Mouse (Mus musculus) midbrain, embryonic 12.5 days (tissue): ENCODE measurements at regions not wholly inside any gene's neighbourhood (a gene's known extent, or its start where the extent isn't known, plus 50 kb on each side); places are given as distances from the start of the nearest gene placed in this dataset.
"Not testable (repeated sequence)": the region's sequence is repeated elsewhere in the genome, so short reads cannot be mapped to it uniquely, and the experiment has no call there.

Source experiments
- ATAC-seq: fragments of 200-750 bp; cut with Nextera tagmentation; 2 replicates; pipeline ENCODE4 v1.8.0; 2017; ENCODE audit warnings: low read depth, moderate TSS enrichment, moderate library complexity; ENCODE audit not compliant: low FRiP score
- H3K27ac ChIP-seq: fragments of 300-500 bp; sonication (generic); replicated peaks from 2 replicates; pipeline ENCODE4 v1.5.1; 2016; ENCODE audit warnings: mild to moderate bottlenecking
- H3K27me3 ChIP-seq: fragments of 300-500 bp; sonication (generic); 2 replicates; pipeline ENCODE4 v1.6.1; 2016; ENCODE audit warnings: mild to moderate bottlenecking
- H3K36me3 ChIP-seq: fragments of 300-500 bp; sonication (generic); 2 replicates; pipeline ENCODE4 v1.6.1; 2016
- H3K4me1 ChIP-seq: fragments of 300-500 bp; sonication (generic); 2 replicates; pipeline ENCODE4 v1.6.1; 2016
- H3K4me2 ChIP-seq: fragments of 300-500 bp; sonication (generic); replicated peaks from 2 replicates; pipeline ENCODE4 v1.6.1; 2016; ENCODE audit warnings: mild to moderate bottlenecking, moderate library complexity
- H3K4me3 ChIP-seq: fragments of 300-500 bp; sonication (generic); 2 replicates; pipeline ENCODE4 v1.5.1; 2016; ENCODE audit warnings: mild to moderate bottlenecking
- H3K9ac ChIP-seq: fragments of 300-500 bp; sonication (generic); replicated peaks from 2 replicates; pipeline ENCODE4 v1.6.1; 2016; ENCODE audit warnings: mild to moderate bottlenecking, moderate library complexity
- H3K9me3 ChIP-seq: fragments of 300-500 bp; sonication (generic); 2 replicates; pipeline ENCODE4 v1.6.1; 2016; ENCODE audit warnings: mild to moderate bottlenecking
- WGBS: fragments of 180-500 bp; shearing (Covaris S2); methylation state at CpG from one replicate; pipeline ENCODE4 v1.1.7; 2016; 5-methylcytosine and 5-hydroxymethylcytosine counted together

GRCm38 (mm10) chr1:107807367-107807766, 217.6 kb downstream of the Serpinb8 start:
- H3K4me2 ChIP-seq, H3K4me1 ChIP-seq, H3K4me3 ChIP-seq, H3K9me3 ChIP-seq, H3K27ac ChIP-seq, H3K36me3 ChIP-seq, H3K9ac ChIP-seq, ATAC-seq, H3K27me3 ChIP-seq: not testable (repeated sequence)
- WGBS: 82% methylated on average over 2 of the region's 2 CpGs

DNA sequence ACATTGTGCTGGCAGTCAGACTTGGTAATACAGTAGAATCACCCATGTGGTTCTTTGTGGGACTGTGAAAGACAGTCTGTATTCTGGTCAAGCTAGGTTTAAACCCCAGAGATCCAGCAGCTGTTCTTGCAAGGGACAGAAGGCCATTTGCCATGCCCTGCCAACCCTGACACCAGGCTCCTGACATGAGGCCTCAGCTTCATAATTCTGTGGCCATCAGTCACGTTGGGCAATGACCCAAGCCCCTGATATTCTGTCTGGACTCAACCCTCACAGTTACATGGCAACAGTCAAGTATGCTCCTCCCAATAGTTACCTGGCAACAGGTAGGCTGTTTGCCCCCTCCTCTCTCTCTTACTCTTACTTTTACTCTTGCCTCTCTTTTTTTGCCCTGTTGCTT, 221.3 kb downstream of the Serpinb8 start:
- Histone ChIP-seq H3K36me3 (no peaks in the 10 kb centered on the region), H3K27me3 (no peaks in the 10 kb centered on the region), H3K9me3 (no peaks in the 10 kb centered on the region), H3K27ac (no peak overlapping the region), H3K9ac (no peak overlapping the region), H3K4me1 (no peaks in the 10 kb centered on the region), H3K4me3 (no peak overlapping the region), H3K4me2 (no peak overlapping the region)
- ATAC-seq: no peak
- 68% methylated on average over 1 of the region's 1 CpGs for WGBS

- WGBS: 79% methylated on average over 2 of the region's 2 CpGs
- Histone ChIP-seq H3K4me2 (no peak overlapping the region), H3K9me3 (no peaks in the 10 kb centered on the region), H3K9ac (no peak overlapping the region), H3K27me3 (no peaks in the 10 kb centered on the region), H3K4me1 (no peaks in the 10 kb centered on the region), H3K36me3 (no peaks in the 10 kb centered on the region), H3K4me3 (no peak overlapping the region), H3K27ac (no peak overlapping the region)
- peak; percentile 38; the same call in 1 of the 2 replicates for ATAC-seq
Observed at GRCm38 (mm10) chr1:107811859-107812258, 222.1 kb downstream of the Serpinb8 start.

GRCm38 (mm10) chr1:107837877-107838276, 248.1 kb downstream of the Serpinb8 start:
- Histone ChIP-seq H3K9ac (no peak overlapping the region), H3K27ac (no peak overlapping the region), H3K4me2 (no peak overlapping the region), H3K36me3 (no peaks in the 10 kb centered on the region), H3K27me3 (no peaks in the 10 kb centered on the region), H3K9me3 (no peaks in the 10 kb centered on the region), H3K4me3 (no peak overlapping the region), H3K4me1 (no peaks in the 10 kb centered on the region)
- 89% methylated on average over 5 of the region's 5 CpGs for WGBS
- no peak for ATAC-seq

GRCm38 (mm10) chr1:107852386-107852785, 262.6 kb downstream of the Serpinb8 start:
- Histone ChIP-seq H3K36me3 (no peaks in the 10 kb centered on the region), H3K27ac (no peak overlapping the region), H3K27me3 (no peaks in the 10 kb centered on the region), H3K4me2 (no peak overlapping the region), H3K9ac (no peak overlapping the region), H3K4me3 (no peak overlapping the region), H3K4me1 (no peaks in the 10 kb centered on the region), H3K9me3 (no peaks in the 10 kb centered on the region)
- 41% methylated on average over 2 of the region's 2 CpGs for WGBS
- ATAC-seq: 0 out of 2 replicates have a peak, but pooled peaks have one; percentile 38

- H3K4me2 ChIP-seq: no peak overlapping the region
- H3K27ac ChIP-seq: no peak overlapping the region
- H3K4me1 ChIP-seq: no peaks in the 10 kb centered on the region
- H3K36me3 ChIP-seq: no peaks in the 10 kb centered on the region
- no peaks in the 10 kb centered on the region for H3K9me3 ChIP-seq
- H3K4me3 ChIP-seq: no peak overlapping the region
- no peak overlapping the region for H3K9ac ChIP-seq
- no peak for ATAC-seq
- no peaks in the 10 kb centered on the region for H3K27me3 ChIP-seq
- WGBS: 88% methylated on average over 4 of the region's 4 CpGs
Observed at GRCm38 (mm10) chr1:107853001-107853400, 263.2 kb downstream of the Serpinb8 start.

DNA sequence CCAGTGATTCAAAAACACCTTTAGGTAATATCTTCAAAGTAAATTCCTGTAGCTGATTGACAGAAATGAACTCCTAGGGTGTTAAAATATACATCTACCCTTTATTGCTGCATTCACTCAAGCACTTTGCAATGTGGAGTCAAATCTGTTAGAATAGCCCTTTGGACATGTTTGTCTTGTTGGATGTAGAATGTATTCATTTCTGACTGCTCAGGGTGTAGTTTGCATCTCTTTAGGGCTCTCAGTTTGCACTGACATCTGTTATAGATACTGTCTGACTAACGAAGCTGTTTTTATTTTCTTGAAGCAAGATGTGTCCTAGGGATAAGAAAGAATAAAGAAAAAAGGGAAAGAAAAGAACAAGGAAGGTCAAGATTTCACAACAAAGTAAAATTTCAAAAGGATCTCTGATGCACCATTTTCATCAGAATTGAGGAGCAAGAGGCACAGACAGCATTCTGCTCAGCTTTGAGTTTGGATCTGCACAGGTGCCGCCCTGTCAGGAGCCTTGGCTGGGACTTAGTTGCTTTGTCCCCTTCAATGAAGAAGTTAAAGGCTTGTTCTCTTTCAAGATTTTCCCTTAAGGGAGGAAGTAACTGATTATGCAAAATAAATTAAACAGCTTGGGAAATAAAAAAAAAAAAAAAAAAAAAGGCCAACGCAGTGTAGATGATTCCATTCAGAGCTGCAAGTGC, 308.1 kb downstream of the Serpinb8 start:
- H3K4me1 ChIP-seq: 0 out of 2 replicates have a peak, but pooled peaks cover 4% of the 10 kb centered on the region

GRCm38 (mm10) chr1:107899261-107899660, 309.5 kb downstream of the Serpinb8 start:
- no peaks in the 10 kb centered on the region for H3K9me3 ChIP-seq
- H3K4me3 ChIP-seq: no peak overlapping the region
- H3K4me2 ChIP-seq: no peak overlapping the region
- ATAC-seq: no peak
- H3K27me3 ChIP-seq: no peaks in the 10 kb centered on the region
- WGBS: 90% methylated on average over 4 of the region's 4 CpGs
- H3K27ac ChIP-seq: no peak overlapping the region
- no peaks in the 10 kb centered on the region for H3K36me3 ChIP-seq
- no peak overlapping the region for H3K9ac ChIP-seq
- H3K4me1 ChIP-seq: 0 out of 2 replicates have a peak, but pooled peaks cover 4% of the 10 kb centered on the region

More for the DNA sequence above, 308.1 kb downstream of the Serpinb8 start:
- Histone ChIP-seq H3K4me2 (no peak overlapping the region), H3K9ac (no peak overlapping the region), H3K9me3 (no peaks in the 10 kb centered on the region), H3K4me3 (no peak overlapping the region), H3K27ac (no peak overlapping the region), H3K27me3 (no peaks in the 10 kb centered on the region), H3K36me3 (no peaks in the 10 kb centered on the region)
- no peak for ATAC-seq
- 41% methylated on average over 3 of the region's 3 CpGs for WGBS

DNA sequence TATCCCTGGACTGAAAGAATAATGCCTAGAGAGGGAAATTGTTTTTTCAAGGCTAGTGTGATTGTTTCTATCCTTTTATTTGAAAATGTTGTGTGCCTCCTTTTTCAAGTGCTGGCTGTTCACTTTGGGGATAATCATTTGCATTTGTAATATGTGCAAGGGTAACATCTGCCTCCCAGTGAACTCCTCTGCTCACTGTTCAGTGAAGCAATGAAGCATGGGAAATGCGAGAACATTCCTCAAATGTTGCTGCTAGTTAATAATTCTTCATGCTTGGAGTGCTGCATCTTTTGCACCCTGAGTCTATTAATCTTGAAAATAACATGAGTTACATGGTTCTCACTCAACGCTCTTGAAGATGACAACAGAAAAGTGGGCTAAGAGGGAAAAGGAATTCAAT, 310.6 kb downstream of the Serpinb8 start:
- no peak overlapping the region for H3K4me2 ChIP-seq
- H3K4me1 ChIP-seq: 0 out of 2 replicates have a peak, but pooled peaks cover 4% of the 10 kb centered on the region
- no peaks in the 10 kb centered on the region for H3K9me3 ChIP-seq
- no peaks in the 10 kb centered on the region for H3K36me3 ChIP-seq
- H3K27ac ChIP-seq: no peak overlapping the region
- 0 out of 2 replicates have a peak, but pooled peaks have one; percentile 68 for ATAC-seq
- 31% methylated on average over 2 of the region's 2 CpGs for WGBS
- H3K9ac ChIP-seq: no peak overlapping the region
- no peaks in the 10 kb centered on the region for H3K27me3 ChIP-seq
- H3K4me3 ChIP-seq: no peak overlapping the region

GRCm38 (mm10) chr1:107900913-107901312, 311.1 kb downstream of the Serpinb8 start:
- Histone ChIP-seq H3K9ac (no peak overlapping the region), H3K36me3 (no peaks in the 10 kb centered on the region), H3K4me2 (no peak overlapping the region), H3K27ac (no peak overlapping the region), H3K4me1 (0 out of 2 replicates have a peak, but pooled peaks cover 4% of the 10 kb centered on the region), H3K9me3 (no peaks in the 10 kb centered on the region), H3K4me3 (no peak overlapping the region), H3K27me3 (no peaks in the 10 kb centered on the region)
- ATAC-seq: peak; percentile 36; the same call in 1 of the 2 replicates
- 68% methylated on average over 1 of the region's 1 CpGs for WGBS

GRCm38 (mm10) chr1:107908236-107909063, 318.6 kb downstream of the Serpinb8 start:
- Histone ChIP-seq H3K27ac (no peak overlapping the region), H3K4me2 (no peak overlapping the region), H3K9me3 (no peaks in the 10 kb centered on the region), H3K4me3 (no peak overlapping the region), H3K36me3 (no peaks in the 10 kb centered on the region), H3K4me1 (no peaks in the 10 kb centered on the region), H3K27me3 (no peaks in the 10 kb centered on the region), H3K9ac (no peak overlapping the region)
- no peak for ATAC-seq
- 70% methylated on average over 4 of the region's 4 CpGs for WGBS
